Mouse (Mus musculus) myocyte (in vitro differentiated cells): Measurements from ENCODE around the gene Smtnl2. TPM values are rescaled to one million over a fixed set of nuclear protein-coding genes. Genes with fewer than 3 reads are reported as not detected.

Experiments used
- H3K27me3 ChIP-seq: one replicate; pipeline ENCODE4 v1.6.1; 2011; ENCODE audit not compliant: control insufficient read depth, insufficient read depth, insufficient read length
- H3K36me3 ChIP-seq: one replicate; pipeline ENCODE4 v1.6.1; 2011; ENCODE audit not compliant: control insufficient read depth, insufficient read depth
- H3K4me2 ChIP-seq: one replicate; pipeline ENCODE4 v1.6.1; 2011; ENCODE audit warnings: low read depth, control low read depth
- H3K4me3 ChIP-seq: one replicate; pipeline ENCODE4 v1.5.1; 2011; ENCODE audit warnings: mild to moderate bottlenecking, control low read depth, moderate library complexity
- H3K79me2 ChIP-seq: one replicate; pipeline ENCODE4 v1.6.1; 2011; ENCODE audit not compliant: control insufficient read depth, insufficient read depth
- H3ac ChIP-seq: one replicate; pipeline ENCODE4 v1.6.1; 2011; ENCODE audit not compliant: control insufficient read depth, insufficient read length
- CEBPB ChIP-seq: IDR thresholded peaks from 2 replicates; pipeline ENCODE4 v1.6.1; 2011; ENCODE audit warnings: mild to moderate bottlenecking, moderate library complexity; ENCODE audit not compliant: poor library complexity, insufficient read depth, severe bottlenecking
- E2F4 ChIP-seq: IDR thresholded peaks from one replicate; pipeline ENCODE4 v1.6.1; 2011; ENCODE audit warnings: mild to moderate bottlenecking, control low read depth, moderate library complexity; ENCODE audit not compliant: insufficient read depth
- MAX ChIP-seq: IDR thresholded peaks from one replicate; pipeline ENCODE4 v1.6.1; 2011; ENCODE audit warnings: low read depth, mild to moderate bottlenecking, control low read depth
- MYOD1 ChIP-seq, 3 experiments: IDR thresholded peaks; one replicate each; pipeline ENCODE4 v1.6.1; 2011; ENCODE audit warnings: control low read depth in 2 of 3, low read depth in 2 of 3, mild to moderate bottlenecking in 2 of 3, moderate library complexity in 1 of 3; ENCODE audit not compliant: insufficient read length in 2 of 3, control insufficient read depth in 1 of 3
- MYOG ChIP-seq, 3 experiments: IDR thresholded peaks; one replicate each; pipeline ENCODE4 v1.6.1; 2011; ENCODE audit warnings: control low read depth in 2 of 3, low read depth in 2 of 3, mild to moderate bottlenecking in 2 of 3; ENCODE audit not compliant: insufficient read length in 2 of 3, control insufficient read depth in 1 of 3, insufficient read depth in 1 of 3
- POLR2A ChIP-seq: IDR thresholded peaks from one replicate; pipeline ENCODE4 v1.6.1; 2011; ENCODE audit warnings: low read depth, mild to moderate bottlenecking, control low read depth, moderate library complexity; ENCODE audit not compliant: insufficient read length
- POLR2AphosphoS2 ChIP-seq: IDR thresholded peaks from one replicate; pipeline ENCODE4 v1.6.1; 2011; ENCODE audit warnings: low read depth, control low read depth; ENCODE audit not compliant: insufficient read length
- REST ChIP-seq: IDR thresholded peaks from one replicate; pipeline ENCODE4 v1.6.1; 2011; ENCODE audit warnings: mild to moderate bottlenecking, control low read depth, moderate library complexity; ENCODE audit not compliant: insufficient read depth, insufficient read length
- SRF ChIP-seq: IDR thresholded peaks from one replicate; pipeline ENCODE4 v1.6.1; 2011; ENCODE audit warnings: low read depth; ENCODE audit not compliant: control insufficient read depth, insufficient read length
- TCF12 ChIP-seq: IDR thresholded peaks from one replicate; pipeline ENCODE4 v1.6.1; 2011; ENCODE audit warnings: mild to moderate bottlenecking, control low read depth; ENCODE audit not compliant: poor library complexity, insufficient read depth, severe bottlenecking
- TCF3 ChIP-seq: IDR thresholded peaks from one replicate; pipeline ENCODE4 v1.6.1; 2011; ENCODE audit warnings: low read depth, control low read depth; ENCODE audit not compliant: insufficient read length
- USF1 ChIP-seq: IDR thresholded peaks from one replicate; pipeline ENCODE4 v1.6.1; 2011; ENCODE audit warnings: low read depth, mild to moderate bottlenecking, control low read depth, moderate library complexity
- polyA plus RNA-seq: library from polyadenylated mRNA; unstranded; fragments of >200 nt; fragmentation: generic; extraction: Trizol; gene quantifications from one replicate; pipeline ENCODE4 v1.2.1, GENCODE M21; 2012; ENCODE audit warnings: missing spikeins

The Smtnl2 gene
- polyA plus RNA-seq: 2.0 TPM

- Histone ChIP-seq H3K27me3 (peaks cover 68% of the 10 kb centered on the region), H3K36me3 (no peaks in the 10 kb centered on the region), H3K4me2 (peak within 1 kb of the TSS; percentile 64), H3ac (no peak within 1 kb of the TSS), H3K79me2 (no peaks in the 10 kb centered on the region), H3K4me3 (peak within 1 kb of the TSS; percentile 3)
- TF ChIP-seq MYOG (IDR thresholded peaks at IDR 0.05; ENCODE audit: control insufficient read depth in 1 of 3, insufficient read depth in 1 of 3, insufficient read length in 2 of 3, low read depth in 2 of 3): no peak
- peak; percentile 28 for TF ChIP-seq POLR2AphosphoS2
- TF ChIP-seq TCF3: no peak
- TF ChIP-seq POLR2A: peak; percentile 59
- no peak for TF ChIP-seq USF1
Observed at GRCm38 (mm10) chr11:72411093-72411921, at the start of gene Smtnl2. TSS of gene Smtnl2 (minus strand) at chr11:72411713.

- H3ac ChIP-seq: no peak overlapping the region
- no peaks in the 10 kb centered on the region for H3K36me3 ChIP-seq
- no peaks in the 10 kb centered on the region for H3K27me3 ChIP-seq
- no peaks in the 10 kb centered on the region for H3K79me2 ChIP-seq
- H3K4me2 ChIP-seq: no peak overlapping the region
- no peak overlapping the region for H3K4me3 ChIP-seq
- TF ChIP-seq REST: no peak
- no peak for TF ChIP-seq CEBPB
- TF ChIP-seq USF1: no peak
Observed at GRCm38 (mm10) chr11:72458502-72458901, 47.0 kb upstream of the Smtnl2 start.

- H3K36me3 ChIP-seq: no peaks in the 10 kb centered on the region
- no peak overlapping the region for H3K4me3 ChIP-seq
- no peak overlapping the region for H3K4me2 ChIP-seq
- TF ChIP-seq TCF12 (no peak), CEBPB (no peak), REST (no peak), POLR2AphosphoS2 (no peak), E2F4 (no peak), MYOG (IDR thresholded peaks at IDR 0.05; ENCODE audit: control insufficient read depth in 1 of 3, insufficient read depth in 1 of 3, insufficient read length in 2 of 3, low read depth in 2 of 3) (no peak), MYOD1 (IDR thresholded peaks at IDR 0.05; ENCODE audit: control insufficient read depth in 1 of 3, insufficient read length in 2 of 3, low read depth in 2 of 3) (no peak), POLR2A (no peak), USF1 (no peak), SRF (no peak), MAX (no peak)
- no peaks in the 10 kb centered on the region for H3K27me3 ChIP-seq
- H3ac ChIP-seq: no peak overlapping the region
- no peaks in the 10 kb centered on the region for H3K79me2 ChIP-seq
Observed at GRCm38 (mm10) chr11:72457995-72458496, 46.5 kb upstream of the Smtnl2 start.

GRCm38 (mm10) chr11:72455694-72456093, 44.2 kb upstream of the Smtnl2 start:
- no peak overlapping the region for H3ac ChIP-seq
- H3K36me3 ChIP-seq: peaks cover 3% of the 10 kb centered on the region
- H3K4me2 ChIP-seq: no peak overlapping the region
- TF ChIP-seq E2F4: no peak
- TF ChIP-seq MYOD1 (IDR thresholded peaks at IDR 0.05; ENCODE audit: control insufficient read depth in 1 of 3, insufficient read length in 2 of 3, low read depth in 2 of 3): no peak
- TF ChIP-seq POLR2AphosphoS2: no peak
- TF ChIP-seq POLR2A: no peak
- no peak for TF ChIP-seq CEBPB
- TF ChIP-seq SRF: no peak
- H3K27me3 ChIP-seq: no peaks in the 10 kb centered on the region
- H3K79me2 ChIP-seq: no peaks in the 10 kb centered on the region
- no peak overlapping the region for H3K4me3 ChIP-seq

- H3K27me3 ChIP-seq: no peaks in the 10 kb centered on the region
- H3K4me2 ChIP-seq: no peak overlapping the region
- no peak overlapping the region for H3ac ChIP-seq
- no peak overlapping the region for H3K4me3 ChIP-seq
- H3K36me3 ChIP-seq: peaks cover 23% of the 10 kb centered on the region
- H3K79me2 ChIP-seq: no peaks in the 10 kb centered on the region
- no peak for TF ChIP-seq MYOD1 (IDR thresholded peaks at IDR 0.05; ENCODE audit: control insufficient read depth in 1 of 3, insufficient read length in 2 of 3, low read depth in 2 of 3)
Observed at GRCm38 (mm10) chr11:72453105-72453953, 41.8 kb upstream of the Smtnl2 start.
